Mouse (Mus musculus) cerebellum, adult 9-10 months (tissue): ENCODE data around the gene Rasa2.
A peak's percentile ranks its signal among the peaks of the same experiment; 100 is the strongest.

ENCODE experiments used
- DNase-seq: peaks from one replicate; pipeline ENCODE4 v3.0.0; 2022

The Rasa2 gene

GRCm38 (mm10) chr9:96637157-96637548, 5.7 kb upstream of the Rasa2 start:
- no peak for DNase-seq

GRCm38 (mm10) chr9:96636423-96637156, 5.2 kb upstream of the Rasa2 start:
- DNase-seq = no peak

GRCm38 (mm10) chr9:96635899-96636298, 4.5 kb upstream of the Rasa2 start:
- no peak for DNase-seq

GRCm38 (mm10) chr9:96635176-96635575, 3.8 kb upstream of the Rasa2 start:
- no peak for DNase-seq

- no peak for DNase-seq
These were observed 2.4 kb upstream of the Rasa2 start for GRCm38 (mm10) chr9:96633771-96634170.

GRCm38 (mm10) chr9:96632756-96633155, 1.3 kb upstream of the Rasa2 start:
- DNase-seq = no peak

- no peak for DNase-seq
These were observed 765 bp upstream of the Rasa2 start for GRCm38 (mm10) chr9:96632073-96632690.

GRCm38 (mm10) chr9:96630571-96631388, 637 bp downstream of the Rasa2 start:
- DNase-seq = peak; percentile 53

- DNase-seq = no peak
These were observed 2.3 kb downstream of the Rasa2 start for GRCm38 (mm10) chr9:96629151-96629550.

GRCm38 (mm10) chr9:96627557-96628085, 3.8 kb downstream of the Rasa2 start:
- DNase-seq = no peak

GRCm38 (mm10) chr9:96627042-96627441, 4.4 kb downstream of the Rasa2 start:
- DNase-seq = no peak

GRCm38 (mm10) chr9:96618448-96619176, 12.8 kb downstream of the Rasa2 start:
- no peak for DNase-seq

- DNase-seq = no peak
These were observed 19.1 kb downstream of the Rasa2 start for GRCm38 (mm10) chr9:96612297-96612696.

GRCm38 (mm10) chr9:96611693-96612293, 19.6 kb downstream of the Rasa2 start:
- no peak for DNase-seq

- DNase-seq = no peak
These were observed 20.6 kb downstream of the Rasa2 start for GRCm38 (mm10) chr9:96610813-96611212.

GRCm38 (mm10) chr9:96603416-96603815, 28.0 kb downstream of the Rasa2 start:
- DNase-seq = no peak

- DNase-seq = no peak
These were observed 33.5 kb downstream of the Rasa2 start for GRCm38 (mm10) chr9:96597899-96598298.

- DNase-seq = no peak
These were observed 38.5 kb downstream of the Rasa2 start for GRCm38 (mm10) chr9:96592670-96593600.

GRCm38 (mm10) chr9:96589346-96589745, 42.1 kb downstream of the Rasa2 start:
- no peak for DNase-seq

GRCm38 (mm10) chr9:96583496-96583895, 47.9 kb downstream of the Rasa2 start:
- DNase-seq = peak; percentile 63

- no peak for DNase-seq
These were observed 48.3 kb downstream of the Rasa2 start for GRCm38 (mm10) chr9:96583076-96583475.
